Mouse (Mus musculus) B cell, adult 67 days (primary cell): ENCODE data around the gene Gstt1. TPM values are rescaled to one million over a fixed set of nuclear protein-coding genes. Genes with fewer than 3 reads are reported as not detected.

Experiments
- total RNA-seq, 2 experiments: library from RNA; stranded (reverse); gene quantifications; 4 replicates each; pipeline ENCODE4 v1.2.4; 2023

Gene Gstt1
- total RNA-seq: not detected

DNA sequence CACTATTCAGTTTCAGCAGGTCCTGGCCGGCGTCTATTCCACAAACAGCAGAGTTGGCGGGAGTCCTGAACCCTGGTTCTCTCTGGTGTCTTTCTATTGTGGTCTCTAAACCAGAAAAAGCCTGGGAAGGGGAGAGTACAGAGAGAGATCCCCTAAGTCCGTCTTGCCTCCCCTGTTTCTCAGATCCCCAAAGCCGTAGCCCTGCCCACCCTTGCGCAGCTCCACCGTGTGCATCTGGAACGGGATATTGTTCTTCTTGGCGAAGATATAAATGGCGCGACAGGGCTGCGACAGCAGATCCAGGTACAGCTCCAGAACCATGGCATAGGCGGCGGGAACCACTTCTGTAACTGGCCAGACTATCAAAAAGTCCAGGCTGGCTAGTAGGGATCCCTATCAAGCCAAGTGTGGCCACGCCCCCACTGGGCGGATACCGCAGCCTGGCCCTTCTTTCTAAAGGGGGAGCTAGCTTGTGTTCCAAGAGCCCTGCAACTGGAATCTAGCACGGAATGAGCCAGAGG, at the start of gene Gstt1:
TSS of gene Gstt1 (minus strand) at position 409 of the 521 bp plus-strand sequence.

DNA sequence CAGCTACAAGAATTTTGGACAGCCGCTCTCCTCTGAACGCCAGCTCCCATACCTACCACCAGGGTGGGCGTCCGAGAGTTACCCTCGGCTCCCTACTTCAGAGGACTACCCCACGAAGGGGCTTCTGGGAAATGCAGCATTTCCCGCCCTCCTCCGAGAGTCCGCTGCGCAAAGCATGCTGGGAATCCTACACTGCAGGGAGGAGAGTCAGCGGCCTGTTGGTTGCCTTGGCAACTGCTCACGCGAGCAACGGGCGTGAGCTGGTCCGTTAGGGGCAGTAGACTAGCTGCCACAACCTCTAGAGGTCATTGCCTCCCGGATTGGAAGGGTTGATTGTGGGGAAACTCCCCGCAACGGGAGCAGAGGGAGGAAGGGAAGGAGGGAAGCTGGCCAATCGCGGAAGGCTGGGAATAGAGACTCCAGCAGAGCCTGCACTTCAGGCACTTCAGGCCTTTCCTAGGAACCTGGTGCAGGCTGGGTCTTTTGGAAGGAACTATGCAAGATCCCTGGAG, 38.9 kb upstream of the Gstt1 start, which contains the start of gene Gstt2:
TSS of gene Gstt2 (minus strand) at position 177 of the 512 bp plus-strand sequence.

DNA sequence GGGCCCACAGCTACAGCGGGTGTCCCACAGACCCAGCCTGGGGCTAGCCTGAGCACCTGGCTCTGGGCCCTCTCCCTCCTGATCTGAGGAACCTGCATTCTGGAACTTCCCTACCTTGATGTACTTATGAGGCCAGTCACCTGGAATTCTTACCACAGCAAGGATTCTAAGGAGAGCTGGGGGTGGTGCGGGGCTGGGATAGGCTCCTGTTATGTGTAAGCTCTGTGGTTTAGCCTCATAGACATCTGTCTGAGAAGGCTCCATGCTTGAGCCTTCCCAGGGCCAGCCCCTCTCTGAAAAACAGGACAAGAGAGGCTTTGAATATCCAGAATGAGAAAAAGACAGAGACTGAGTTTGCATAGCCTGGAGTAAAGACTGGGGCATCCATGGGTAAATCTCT, 24.1 kb upstream of the Gstt1 start, which contains the start of gene Gstt4:
TSS of gene Gstt4 (minus strand) at position 101 of the 400 bp plus-strand sequence.

DNA sequence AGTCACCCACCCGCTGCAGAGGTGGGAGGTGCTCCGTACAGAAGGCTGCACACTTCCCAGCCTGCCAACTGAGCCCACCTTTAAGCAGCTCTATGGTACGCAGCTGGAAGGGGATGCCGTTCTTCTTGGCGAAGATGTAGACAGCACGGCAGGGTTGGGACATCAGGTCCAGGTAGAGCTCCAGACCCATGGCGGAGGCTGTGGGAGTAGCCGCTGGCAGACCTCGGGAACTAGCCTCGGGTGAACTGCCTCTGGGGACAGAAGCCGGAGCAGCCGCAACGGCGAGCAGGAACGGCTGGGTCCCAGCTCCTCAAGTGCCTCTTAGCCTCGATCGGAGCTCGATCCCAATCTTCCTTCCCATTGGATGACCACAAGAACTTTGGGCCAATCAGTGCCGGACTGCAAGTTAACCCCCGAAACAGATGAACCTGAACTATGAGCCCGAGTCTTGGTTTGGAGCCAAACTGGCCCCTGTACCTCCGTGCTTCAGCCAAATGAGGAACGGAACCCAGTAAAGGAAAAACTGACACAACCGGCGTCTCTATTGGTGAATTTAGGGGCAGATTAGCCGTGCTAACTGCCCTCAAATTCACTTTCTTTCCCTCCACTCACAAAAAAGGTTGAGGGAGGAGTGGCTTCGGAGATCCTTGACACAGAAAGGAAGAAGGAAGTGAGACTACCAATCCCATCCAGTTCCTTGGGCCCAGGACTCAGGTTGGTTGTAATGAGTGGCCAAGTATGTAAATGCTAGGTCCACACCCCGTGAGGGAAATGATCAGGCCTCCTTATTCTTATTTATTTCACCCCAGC, 17.4 kb downstream of the Gstt1 start, which contains the start of the genes Gm20441 and Gstt3:
TSS of gene Gm20441 (minus strand) at position 186 of the 810 bp plus-strand sequence.
TSS of gene Gstt3 (minus strand) at position 646 of the 810 bp plus-strand sequence.

DNA sequence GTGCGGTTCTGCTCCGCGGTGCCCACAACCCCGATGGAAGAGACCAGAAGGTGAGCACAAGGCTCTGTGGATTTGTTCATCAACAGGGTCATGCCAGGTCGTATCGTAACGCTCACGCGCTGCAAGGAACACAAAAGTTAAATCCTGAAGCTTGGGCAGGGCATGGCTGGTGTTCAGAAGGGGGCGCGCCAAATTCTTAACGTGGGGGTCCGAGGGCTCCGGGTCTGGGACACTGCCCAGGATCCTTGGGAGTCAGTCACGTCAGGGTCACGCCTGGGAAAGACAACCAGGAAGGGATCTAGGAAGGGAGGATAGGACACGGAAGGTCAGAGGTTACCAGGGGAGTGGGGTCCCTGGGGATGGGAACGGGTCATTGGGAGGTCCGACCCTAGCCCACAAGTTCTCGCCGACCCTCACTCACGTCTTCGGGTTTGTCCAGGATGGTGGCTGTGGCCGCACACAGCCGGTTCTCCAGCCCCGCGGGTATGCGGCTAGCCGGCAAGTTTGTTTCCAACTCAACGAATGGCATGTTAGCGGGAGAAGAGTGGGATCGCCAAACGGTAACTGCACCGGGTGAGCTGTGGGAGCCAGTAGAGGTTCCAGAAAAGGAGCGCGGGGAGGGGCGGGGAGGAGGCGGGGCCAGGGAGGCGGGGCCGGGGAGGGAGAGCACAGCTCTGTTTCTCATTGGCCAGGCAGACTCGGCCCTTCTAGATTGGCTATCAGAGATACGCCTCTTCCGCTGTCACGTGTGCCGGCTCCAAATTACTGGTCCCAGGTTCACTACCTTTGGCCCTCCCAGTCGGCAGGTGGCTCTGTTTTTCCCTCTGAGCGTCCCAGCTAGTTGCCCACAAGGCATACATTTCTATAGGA, 25.4 kb downstream of the Gstt1 start, which contains the start of gene Ddt:
TSS of gene Ddt (minus strand) at position 620 of the 870 bp plus-strand sequence.

DNA sequence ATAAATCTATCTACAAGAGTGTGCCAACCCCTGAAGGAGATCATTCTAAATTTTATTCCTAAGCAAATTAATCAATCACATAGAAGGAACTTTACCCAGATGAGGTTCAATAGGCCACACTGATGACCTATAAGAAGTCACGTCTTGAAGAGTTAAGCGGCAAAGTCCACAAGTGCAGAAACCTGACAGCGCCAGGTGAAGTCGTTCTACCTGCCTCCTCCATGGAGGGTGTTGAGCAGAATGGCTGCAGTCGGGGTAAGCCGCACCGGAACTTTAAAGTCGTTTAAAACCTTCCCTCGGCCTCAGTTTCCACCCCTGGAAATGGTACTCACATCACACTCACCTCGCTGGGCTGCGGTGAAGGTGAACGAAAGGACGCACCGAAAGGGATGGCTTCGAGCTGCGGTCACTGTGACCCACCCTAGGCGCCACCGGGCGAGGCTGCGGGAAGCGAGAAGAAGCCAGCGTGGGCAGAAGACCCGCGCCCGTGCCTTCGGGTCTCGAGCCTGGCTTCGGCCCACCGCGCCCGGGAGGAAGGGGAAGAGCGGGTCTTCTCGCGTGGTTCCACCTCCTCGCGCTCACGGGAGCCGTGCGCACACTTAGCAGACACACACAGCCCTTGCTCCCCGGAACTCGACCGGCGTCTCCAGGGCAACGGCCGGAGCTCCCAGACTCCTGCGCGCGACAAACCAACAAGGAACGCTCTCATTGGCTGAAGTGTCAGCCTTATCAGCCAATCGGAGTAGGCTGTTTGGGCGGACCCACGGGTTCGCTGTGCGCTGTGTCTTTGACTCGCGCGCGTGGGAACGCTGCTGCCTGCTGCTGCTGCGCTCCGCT, 34.5 kb downstream of the Gstt1 start, which contains the start of gene Cabin1:
TSS of gene Cabin1 (minus strand) at position 660 of the 837 bp plus-strand sequence.

Other genes with a start within 250 kb of the Gstt1 start
- gene Lrrc75b, start 238.3 kb downstream of the Gstt1 start, total RNA-seq: not detected
- gene Ggt1, start 237.0 kb downstream of the Gstt1 start, total RNA-seq: not detected
- gene Ggt5, start 209.2 kb downstream of the Gstt1 start, total RNA-seq: 1 to 10 TPM; 1.2 to 1.4 TPM
- gene Susd2, start 154.6 kb downstream of the Gstt1 start, total RNA-seq: 1 to 10 TPM; 2.3 to 3.3 TPM
- gene Cabin1, start 34.2 kb downstream of the Gstt1 start, total RNA-seq: 100 to 1,000 TPM in 1 of 2 experiments, 10 to 100 TPM in 1; 99.7 to 119 TPM
- gene Ddt, start 25.2 kb downstream of the Gstt1 start, total RNA-seq: 10 to 100 TPM; 32.0 to 36.7 TPM
- not detected for gene Gm20441, start 17.6 kb downstream of the Gstt1 start, total RNA-seq
- gene Gstt3, start 17.2 kb downstream of the Gstt1 start, total RNA-seq: 10 to 100 TPM in 1 of 2 experiments, 1 to 10 TPM in 1; 9.0 to 10.6 TPM
- not detected for gene Gstt4, start 24.0 kb upstream of the Gstt1 start, total RNA-seq
- 10 to 100 TPM; 35.1 to 35.2 TPM for gene Gstt2, start 38.8 kb upstream of the Gstt1 start, total RNA-seq
- 100 to 1,000 TPM; 202 to 212 TPM for gene Mif, start 61.7 kb upstream of the Gstt1 start, total RNA-seq
- gene Derl3, start 94.8 kb upstream of the Gstt1 start, total RNA-seq: 10 to 100 TPM in 1 of 2 experiments, 1 to 10 TPM in 1; 8.3 to 12.2 TPM
- 10 to 100 TPM; 80.2 to 89.9 TPM for gene Smarcb1, start 123.0 kb upstream of the Gstt1 start, total RNA-seq
- 100 to 1,000 TPM; 151 to 169 TPM for gene Chchd10, start 134.5 kb upstream of the Gstt1 start, total RNA-seq
- gene Mmp11, start 137.9 kb upstream of the Gstt1 start, total RNA-seq: 1 to 10 TPM; 4.2 to 6.4 TPM
- gene Gm867, start 142.1 kb upstream of the Gstt1 start, total RNA-seq: not detected
- gene Vpreb3, start 144.5 kb upstream of the Gstt1 start, total RNA-seq: 100 to 1,000 TPM; 118 to 155 TPM
- gene Gm5134, start 155.9 kb upstream of the Gstt1 start, total RNA-seq: 1 to 10 TPM in 1 of 2 experiments, under 1 TPM in 1; 0.73 to 1.3 TPM
- 10 to 100 TPM; 18.5 to 20.8 TPM for gene Zfp280b, start 234.1 kb upstream of the Gstt1 start, total RNA-seq